Mouse (Mus musculus) MEL (cell line): Measurements from ENCODE around the gene Akap13. TPM values are rescaled to one million over a fixed set of nuclear protein-coding genes. Genes with fewer than 3 reads are reported as not detected.

Experiments
- DNase-seq: peaks from one replicate; pipeline ENCODE4 v3.0.0; 2011; ENCODE audit warnings: low read depth, low spot score
- H3K27ac ChIP-seq: 2 replicates; pipeline ENCODE4 v1.5.1; 2012; ENCODE audit warnings: low read depth, mild to moderate bottlenecking, control low read depth, low read length, moderate library complexity; ENCODE audit not compliant: control insufficient read depth
- H3K27me3 ChIP-seq, 2 experiments: fragments of 150-350 bp in 1 of 2; sonication (generic) in 1 of 2; 2 replicates each; pipeline ENCODE4 v1.6.1; 2012; ENCODE audit warnings: low read length in 2 of 2, mild to moderate bottlenecking in 2 of 2, improper control_type of control experiment in 1 of 2, moderate library complexity in 1 of 2; ENCODE audit not compliant: insufficient read depth in 2 of 2, control insufficient read depth in 1 of 2
- H3K36me3 ChIP-seq, 2 experiments: 2 replicates each; pipeline ENCODE4 v1.6.1; 2012 to 2014; ENCODE audit warnings: low read length in 2 of 2, improper control_type of control experiment in 1 of 2, inconsistent platforms in 1 of 2, mild to moderate bottlenecking in 1 of 2; ENCODE audit not compliant: insufficient read depth in 2 of 2, control insufficient read depth in 1 of 2
- H3K4me1 ChIP-seq, 2 experiments: fragments of 150-350 bp in 1 of 2; sonication (generic) in 1 of 2; 2 replicates each; pipeline ENCODE4 v1.6.1; 2012; ENCODE audit warnings: low read length in 2 of 2, improper control_type of control experiment in 1 of 2, mild to moderate bottlenecking in 1 of 2; ENCODE audit not compliant: insufficient read depth in 2 of 2, control insufficient read depth in 1 of 2
- H3K4me3 ChIP-seq, 2 experiments: fragments of 150-350 bp in 1 of 2; sonication (generic) in 1 of 2; 2 replicates each; pipeline ENCODE4 v1.5.1; 2012; ENCODE audit warnings: low read depth in 2 of 2, low read length in 2 of 2, mild to moderate bottlenecking in 2 of 2, moderate library complexity in 2 of 2, control low read depth in 1 of 2, improper control_type of control experiment in 1 of 2; ENCODE audit not compliant: control insufficient read depth in 1 of 2, insufficient read depth in 1 of 2
- H3K79me2 ChIP-seq: 2 replicates; pipeline ENCODE4 v1.6.1; 2012; ENCODE audit warnings: mild to moderate bottlenecking, low read length, moderate library complexity; ENCODE audit not compliant: control insufficient read depth, poor library complexity, insufficient read depth
- H3K9ac ChIP-seq: 2 replicates; pipeline ENCODE4 v1.6.1; 2012; ENCODE audit warnings: low read depth, mild to moderate bottlenecking, control low read depth, low read length, moderate library complexity; ENCODE audit not compliant: control insufficient read depth, poor library complexity, severe bottlenecking
- H3K9me3 ChIP-seq: fragments of 150-350 bp; sonication (generic); replicated peaks from 2 replicates; pipeline ENCODE4 v1.6.1; 2012; ENCODE audit warnings: mild to moderate bottlenecking, low read length, improper control_type of control experiment, moderate library complexity; ENCODE audit not compliant: insufficient read depth
- CHD2 ChIP-seq: IDR thresholded peaks from 2 replicates; pipeline ENCODE4 v1.6.1; 2011; ENCODE audit warnings: low read length, improper control_type of control experiment
- ELF1 ChIP-seq: IDR thresholded peaks from 2 replicates; pipeline ENCODE4 v1.6.1; 2014; ENCODE audit warnings: low read depth, mild to moderate bottlenecking, inconsistent platforms, low read length, improper control_type of control experiment, moderate library complexity
- EP300 ChIP-seq, 2 experiments: IDR thresholded peaks; 2 replicates each; pipeline ENCODE4 v1.6.1; 2011; ENCODE audit warnings: improper control_type of control experiment in 2 of 2, low read length in 2 of 2, low read depth in 1 of 2, mild to moderate bottlenecking in 1 of 2
- ETS1 ChIP-seq: IDR thresholded peaks from 2 replicates; pipeline ENCODE4 v1.6.1; 2012; ENCODE audit warnings: low read depth, mild to moderate bottlenecking, inconsistent platforms, low read length, improper control_type of control experiment, moderate library complexity
- GABPA ChIP-seq: IDR thresholded peaks from 2 replicates; pipeline ENCODE4 v1.6.1; 2012; ENCODE audit warnings: low read depth, mild to moderate bottlenecking, inconsistent platforms, low read length, improper control_type of control experiment, moderate library complexity
- GATA1 ChIP-seq: IDR thresholded peaks from 2 replicates; pipeline ENCODE4 v1.6.1; 2011; ENCODE audit warnings: low read depth, low read length, improper control_type of control experiment
- KAT2A ChIP-seq: conservative IDR thresholded peaks from 2 replicates; pipeline ENCODE4 v1.6.1; 2012; ENCODE audit warnings: low read depth, low read length, improper control_type of control experiment, inconsistent platforms
- MAZ ChIP-seq: IDR thresholded peaks from 2 replicates; pipeline ENCODE4 v1.6.1; 2012; ENCODE audit warnings: low read depth, mild to moderate bottlenecking, inconsistent platforms, low read length, improper control_type of control experiment
- MXI1 ChIP-seq: IDR thresholded peaks from 2 replicates; pipeline ENCODE4 v1.6.1; 2011; ENCODE audit warnings: mild to moderate bottlenecking, low read depth, low read length, improper control_type of control experiment
- MYB ChIP-seq: IDR thresholded peaks from 2 replicates; pipeline ENCODE4 v1.6.1; 2011; ENCODE audit warnings: mild to moderate bottlenecking, low read depth, low read length, improper control_type of control experiment
- POLR2A ChIP-seq, 2 experiments: IDR thresholded peaks; 2 replicates each; pipeline ENCODE4 v1.6.1; 2011 to 2012; ENCODE audit warnings: low read length in 2 of 2, mild to moderate bottlenecking in 2 of 2, control low read depth in 1 of 2, improper control_type of control experiment in 1 of 2, low read depth in 1 of 2, moderate library complexity in 1 of 2; ENCODE audit not compliant: control insufficient read depth in 1 of 2, insufficient read depth in 1 of 2, poor library complexity in 1 of 2
- POLR2AphosphoS5 ChIP-seq: IDR thresholded peaks from 2 replicates; pipeline ENCODE4 v1.6.1; 2012; ENCODE audit warnings: low read depth, borderline replicate concordance, mild to moderate bottlenecking, inconsistent platforms, low read length, moderate library complexity, mixed read lengths
- RAD21 ChIP-seq: IDR thresholded peaks from 2 replicates; pipeline ENCODE4 v1.6.1; 2011; ENCODE audit warnings: mild to moderate bottlenecking, low read depth, low read length, improper control_type of control experiment
- RCOR1 ChIP-seq: IDR thresholded peaks from 2 replicates; pipeline ENCODE4 v1.6.1; 2012; ENCODE audit warnings: low read depth, mild to moderate bottlenecking, inconsistent platforms, low read length, improper control_type of control experiment
- SMC3 ChIP-seq: IDR thresholded peaks from 2 replicates; pipeline ENCODE4 v1.6.1; 2011; ENCODE audit warnings: low read depth, low read length, improper control_type of control experiment
- TAL1 ChIP-seq: IDR thresholded peaks from 2 replicates; pipeline ENCODE4 v1.6.1; 2012; ENCODE audit warnings: mild to moderate bottlenecking, inconsistent platforms, low read length, moderate library complexity, mixed read lengths
- TBP ChIP-seq: IDR thresholded peaks from 2 replicates; pipeline ENCODE4 v1.8.0; 2011; ENCODE audit warnings: low read depth, low read length, improper control_type of control experiment
- UBTF ChIP-seq: IDR thresholded peaks from 2 replicates; pipeline ENCODE4 v1.6.1; 2012; ENCODE audit warnings: low read depth, mild to moderate bottlenecking, inconsistent platforms, low read length, improper control_type of control experiment, moderate library complexity, borderline replicate concordance; ENCODE audit not compliant: insufficient read depth
- USF1 ChIP-seq: IDR thresholded peaks from 2 replicates; pipeline ENCODE4 v1.6.1; 2014; ENCODE audit warnings: low read depth, mild to moderate bottlenecking, inconsistent platforms, low read length, improper control_type of control experiment, moderate library complexity
- ZKSCAN1 ChIP-seq: IDR thresholded peaks from 2 replicates; pipeline ENCODE4 v1.6.1; 2012; ENCODE audit warnings: low read depth, mild to moderate bottlenecking, inconsistent platforms, low read length, improper control_type of control experiment, moderate library complexity
- ZNF384 ChIP-seq: IDR thresholded peaks from 2 replicates; pipeline ENCODE4 v1.6.1; 2012; ENCODE audit warnings: low read depth, mild to moderate bottlenecking, inconsistent platforms, low read length, improper control_type of control experiment
- polyA plus RNA-seq, 2 experiments: library from polyadenylated mRNA; stranded (reverse) in 1 of 2; unstranded in 1 of 2; fragments of >175 nt in 1 of 2; fragments of >200 nt in 1 of 2; gene quantifications; 2 replicates each; pipeline versions ENCODE4 v1.2.1 to v1.2.4; 2012; ENCODE audit warnings: low replicate concordance in 2 of 2, low read depth in 1 of 2; ENCODE audit not compliant: insufficient read length in 2 of 2, insufficient read depth in 1 of 2, missing spikeins in 1 of 2
- total RNA-seq: library from RNA; depleted of rRNA; stranded (reverse); fragments of 300-350 nt; gene quantifications from 2 replicates; pipeline ENCODE4 v1.2.3, GENCODE M21; 2012

Akap13 gene
- total and polyA plus RNA-seq, 3 experiments: 4.1 to 4.5 TPM; not detected in 1

DNA sequence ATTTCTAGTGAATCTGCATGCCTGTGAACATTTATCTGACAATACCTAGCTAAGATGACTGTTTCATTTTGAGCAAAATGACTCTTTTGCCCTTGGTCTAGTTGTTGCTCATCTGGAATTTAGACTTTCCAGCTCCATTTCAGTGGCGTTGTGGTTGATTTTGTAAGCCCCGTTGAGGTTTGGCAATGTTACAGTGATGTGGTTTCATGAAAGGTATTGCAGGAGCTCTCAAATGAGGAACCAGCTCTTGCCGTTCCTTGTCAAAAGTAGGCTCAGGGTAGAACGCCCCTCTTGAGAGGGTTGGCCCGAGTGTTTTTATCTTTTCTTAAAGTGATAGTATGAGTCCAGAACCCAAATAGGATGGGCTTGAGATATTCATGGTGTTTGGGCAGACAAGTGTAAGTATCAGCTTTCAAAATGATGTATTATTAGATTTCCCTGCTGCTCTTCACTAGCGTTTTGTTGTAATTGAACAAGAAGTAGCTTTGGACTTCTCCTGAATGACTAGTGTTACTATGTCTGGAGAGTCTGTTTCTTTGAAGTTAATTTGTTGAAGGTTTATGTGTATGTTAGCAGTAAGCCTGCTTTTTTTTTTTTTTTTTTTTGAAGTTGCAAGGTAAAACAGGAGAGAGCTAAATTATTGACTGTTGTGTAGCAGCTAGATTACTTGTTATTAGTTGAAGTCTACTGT, 140.9 kb downstream of the Akap13 start (continued):
- TF ChIP-seq ETS1 (peak; percentile 85), MYB (no peak), UBTF (no peak)

DNA sequence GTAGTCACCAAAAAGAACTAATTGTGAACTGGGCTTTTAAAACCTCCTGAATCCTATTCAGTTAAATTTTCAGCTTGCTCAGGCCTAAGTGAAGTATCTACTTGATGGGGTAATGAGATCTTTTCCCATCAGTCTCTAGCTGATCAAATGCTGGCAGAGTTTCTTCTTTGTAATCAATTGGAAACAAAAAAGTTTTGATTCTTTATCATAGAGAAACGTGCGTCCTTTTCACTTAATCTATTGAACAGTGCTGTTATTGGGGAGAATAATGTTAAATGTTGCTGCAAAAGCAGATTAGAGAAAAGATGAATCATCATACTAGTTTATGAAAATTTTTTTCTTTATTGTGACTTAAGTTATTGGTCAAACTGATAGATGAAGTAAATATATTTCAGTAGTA, 142.5 kb downstream of the Akap13 start:
- H3K4me1 ChIP-seq: peaks cover 8 to 30% of the 10 kb centered on the region in 2 experiments

DNA sequence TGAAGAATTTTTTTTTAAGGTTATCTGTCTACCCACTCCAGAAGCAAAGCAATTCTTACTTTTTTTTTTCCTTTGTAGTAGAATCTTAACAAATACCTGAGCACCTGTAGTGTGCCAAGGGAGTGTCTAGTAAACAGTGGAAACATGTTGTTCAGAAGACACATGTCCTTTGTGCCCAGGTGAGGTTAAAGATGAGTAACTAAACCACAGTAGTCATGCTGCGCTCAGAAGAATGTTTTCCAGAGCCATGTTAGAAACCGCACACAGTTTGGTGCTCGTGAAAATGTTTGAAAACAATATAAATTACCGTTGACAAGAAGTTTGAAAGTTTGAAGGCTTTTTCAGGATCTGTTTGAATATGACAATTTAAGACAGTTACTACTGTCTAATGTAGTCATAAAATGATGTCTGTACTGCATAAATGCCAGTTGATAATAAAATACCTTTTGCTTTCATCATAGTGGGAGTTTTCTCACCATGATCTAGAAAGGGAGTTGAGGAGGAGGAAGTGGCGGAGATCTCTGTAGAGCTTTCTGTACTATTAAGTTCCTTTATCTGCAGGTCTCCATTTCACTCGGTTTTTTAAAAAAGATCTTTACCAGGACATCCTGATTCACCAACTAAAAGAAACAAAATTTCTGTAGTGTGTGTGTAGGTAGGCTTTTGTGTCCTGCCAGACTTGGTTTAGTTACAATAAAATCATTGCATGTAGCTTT, 145.2 kb downstream of the Akap13 start:
- DNase-seq: peak; percentile 66

More for the DNA sequence above, 142.5 kb downstream of the Akap13 start:
- Histone ChIP-seq H3K4me3 (no peak overlapping the region), H3K9me3 (no peaks in the 10 kb centered on the region), H3K27me3 (no peaks in the 10 kb centered on the region), H3K27ac (no peak overlapping the region), H3K36me3 (peaks cover 0 to 32% of the 10 kb centered on the region in 2 experiments; a peak in 3 of 4 replicates), H3K79me2 (no peaks in the 10 kb centered on the region), H3K9ac (no peak overlapping the region)
- TF ChIP-seq CHD2 (no peak), EP300 (IDR thresholded peaks at IDR 0.05; ENCODE audit: low read depth in 1 of 2, low read length in 2 of 2) (peak in 1 of 2 experiments; percentile 23; a peak in 1 of 4 replicates)
- no peak for DNase-seq

DNA sequence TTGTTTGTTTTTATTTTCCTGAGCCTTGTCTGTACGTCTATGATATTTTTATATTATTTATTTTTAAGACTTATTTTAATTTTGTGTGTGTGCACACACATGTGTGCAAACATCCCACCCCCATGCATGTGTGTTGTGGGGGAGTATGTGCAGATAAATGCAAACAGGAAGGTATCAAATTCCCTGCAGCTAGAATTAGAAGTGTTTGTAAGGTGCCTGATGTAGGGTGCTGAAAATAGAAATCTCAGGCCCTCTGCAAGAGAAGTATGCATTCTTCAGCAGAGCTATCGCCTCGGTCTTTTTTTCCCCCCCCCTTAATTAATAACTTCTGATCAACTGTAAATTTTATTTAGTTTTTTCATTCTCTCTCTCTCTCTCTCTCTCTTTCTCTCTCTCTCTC, 151.9 kb downstream of the Akap13 start:
- Histone ChIP-seq H3K9me3 (no peaks in the 10 kb centered on the region), H3K79me2 (no peaks in the 10 kb centered on the region), H3K9ac (no peak overlapping the region), H3K27ac (no peak overlapping the region), H3K36me3 (peaks cover 0 to 3% of the 10 kb centered on the region in 2 experiments; a peak in 2 of 4 replicates), H3K27me3 (no peaks in the 10 kb centered on the region), H3K4me1 (peaks cover 4 to 5% of the 10 kb centered on the region in 2 experiments; a peak in 2 of 4 replicates), H3K4me3 (no peak overlapping the region)
- no peak for DNase-seq
- TF ChIP-seq MAZ (no peak), ETS1 (no peak), ELF1 (no peak), MXI1 (no peak), RCOR1 (no peak), GABPA (no peak), RAD21 (no peak), ZNF384 (no peak), POLR2AphosphoS5 (no peak), KAT2A (no peak), ZKSCAN1 (no peak), POLR2A (IDR thresholded peaks at IDR 0.05; ENCODE audit: control insufficient read depth in 1 of 2, insufficient read depth in 1 of 2, low read depth in 1 of 2, low read length in 2 of 2, poor library complexity in 1 of 2) (no peak), TAL1 (no peak), SMC3 (no peak), USF1 (no peak)

More for the DNA sequence above, 145.2 kb downstream of the Akap13 start:
- TF ChIP-seq ZNF384 (no peak), TBP (peak; percentile 88), MAZ (no peak), EP300 (IDR thresholded peaks at IDR 0.05; ENCODE audit: low read depth in 1 of 2, low read length in 2 of 2) (0 out of 4 replicates have a peak, but pooled peaks of 1 of the 2 experiments have one; percentile 13), POLR2A (IDR thresholded peaks at IDR 0.05; ENCODE audit: control insufficient read depth in 1 of 2, insufficient read depth in 1 of 2, low read depth in 1 of 2, low read length in 2 of 2, poor library complexity in 1 of 2) (peak in 1 of 2 experiments; percentile 41; a peak in 1 of 4 replicates), GATA1 (peak; percentile 41; the same call in 1 of the 2 replicates)
- H3K4me1 ChIP-seq: peaks cover 6 to 23% of the 10 kb centered on the region in 2 experiments
- H3K9me3 ChIP-seq: no peaks in the 10 kb centered on the region
- H3K79me2 ChIP-seq: no peaks in the 10 kb centered on the region
- H3K4me3 ChIP-seq: peak overlapping the region in 1 of 2 experiments; percentile 8; a peak in 1 of 4 replicates
- H3K36me3 ChIP-seq: peaks cover 0 to 22% of the 10 kb centered on the region in 2 experiments; a peak in 2 of 4 replicates
- H3K27me3 ChIP-seq: no peaks in the 10 kb centered on the region
- peak overlapping the region; percentile 69 for H3K27ac ChIP-seq
- H3K9ac ChIP-seq: peak overlapping the region; percentile 47
